Mouse (Mus musculus): ENCODE measurements around the gene Adamts20. TPM values are rescaled to one million over a fixed set of nuclear protein-coding genes. Genes with fewer than 3 reads are reported as not detected.
A peak's percentile ranks its signal among the peaks of the same experiment; 100 is the strongest.

Gene Adamts20
- total and polyA plus RNA-seq, 3 experiments: 2.1 to 3.6 TPM; not detected in 1

DNA sequence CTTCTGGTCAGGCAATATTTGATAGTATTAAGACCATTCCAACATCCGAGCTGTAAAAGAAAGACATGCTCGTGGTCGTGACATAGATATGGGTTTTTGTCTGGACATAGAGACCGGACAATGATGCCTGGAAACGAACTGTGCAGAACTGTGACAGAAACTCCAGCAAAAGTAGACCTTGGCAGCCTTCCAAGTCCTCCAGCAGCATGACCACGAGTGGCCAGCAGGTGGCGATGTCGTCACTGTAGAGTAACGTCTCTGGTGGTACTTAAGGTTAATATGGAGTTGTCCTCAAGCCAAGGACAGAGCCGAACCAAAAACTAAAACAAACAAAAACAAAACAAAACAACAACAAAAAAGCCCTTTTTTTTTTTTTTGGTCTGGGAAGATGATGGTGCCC, 199.6 kb downstream of the Adamts20 start (continued):
- peak; percentile 97 to 99 (median 98) for TF ChIP-seq CTCF (IDR thresholded peaks at IDR 0.05 in 2 of 3, conservative IDR thresholded peaks at IDR 0.05 in 1 of 3; ENCODE audit: control insufficient read depth in 1 of 3, insufficient read depth in 1 of 3, low read depth in 2 of 3, low read length in 3 of 3, poor library complexity in 1 of 3, severe bottlenecking in 1 of 3)
- no peak for TF ChIP-seq HCFC1 (IDR thresholded peaks at IDR 0.05; ENCODE audit: low read depth, low read length)
- peak; percentile 96 for TF ChIP-seq SMC3 (IDR thresholded peaks at IDR 0.05; ENCODE audit: low read depth, low read length)
- no peak for TF ChIP-seq CHD1 (IDR thresholded peaks at IDR 0.05; ENCODE audit: low read depth, low read length)
- no peak for TF ChIP-seq ZMIZ1 (IDR thresholded peaks at IDR 0.05; ENCODE audit: low read depth, low read length)
- TF ChIP-seq TCF12 (IDR thresholded peaks at IDR 0.05; ENCODE audit: low read depth, low read length): no peak
- TF ChIP-seq JUND (IDR thresholded peaks at IDR 0.05; ENCODE audit: low read depth, low read length): 0 out of 2 replicates have a peak, but pooled peaks have one; percentile 20
- no peak for TF ChIP-seq MEF2A (IDR thresholded peaks at IDR 0.05; ENCODE audit: extremely low read depth, insufficient replicate concordance, low read depth, low read length, poor library complexity, severe bottlenecking)
- no peak for TF ChIP-seq TAL1 (IDR thresholded peaks at IDR 0.05; ENCODE audit: low read length)
- TF ChIP-seq CHD2 (IDR thresholded peaks at IDR 0.05; ENCODE audit: low read length): no peak
- no peak for TF ChIP-seq MXI1 (IDR thresholded peaks at IDR 0.05; ENCODE audit: low read depth, low read length)

DNA sequence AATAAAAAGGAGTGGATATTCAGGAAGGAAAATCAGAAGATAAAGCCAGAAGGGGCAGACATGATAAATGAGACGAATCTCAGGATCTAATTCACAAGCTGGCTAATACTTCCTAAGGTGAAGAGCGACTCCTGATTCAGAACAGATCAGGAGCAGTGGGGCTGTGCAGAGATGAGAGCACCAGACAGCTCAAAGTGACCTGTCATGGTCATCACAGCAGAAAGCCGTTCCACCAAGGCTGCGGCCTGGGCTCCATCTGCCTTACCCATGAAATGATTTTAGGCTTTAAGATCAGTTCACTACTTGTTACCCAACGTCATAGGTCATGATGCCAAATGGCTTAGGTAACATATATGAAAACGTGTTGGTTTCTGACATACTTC, 200.7 kb downstream of the Adamts20 start:
- H3K79me2 ChIP-seq (ENCODE audit: control insufficient read depth, insufficient read depth, low read length, poor library complexity): no peaks in the 10 kb centered on the region
- peaks cover 0 to 5% of the 10 kb centered on the region in 2 experiments; a peak in 2 of 4 replicates for H3K36me3 ChIP-seq (ENCODE audit: control insufficient read depth in 1 of 2, insufficient read depth in 2 of 2, low read length in 2 of 2)
- peaks cover 0 to 2% of the 10 kb centered on the region in 2 experiments; a peak in 2 of 4 replicates for H3K27me3 ChIP-seq (ENCODE audit: control insufficient read depth in 1 of 2, insufficient read depth in 2 of 2, low read length in 2 of 2)
- peaks cover 5 to 15% of the 10 kb centered on the region in 2 experiments; a peak in 3 of 4 replicates for H3K4me1 ChIP-seq (ENCODE audit: control insufficient read depth in 1 of 2, insufficient read depth in 2 of 2, low read length in 2 of 2)
- no peak for DNase-seq (ENCODE audit: low read depth, low spot score)
- TF ChIP-seq GATA1 (IDR thresholded peaks at IDR 0.05; ENCODE audit: low read depth, low read length) (peak; percentile 17; the same call in 1 of the 2 replicates), MXI1 (IDR thresholded peaks at IDR 0.05; ENCODE audit: low read depth, low read length) (peak; percentile 12; the same call in 1 of the 2 replicates), JUND (IDR thresholded peaks at IDR 0.05; ENCODE audit: low read depth, low read length) (no peak)
- no peak overlapping the region for H3K27ac ChIP-seq (ENCODE audit: control insufficient read depth, low read depth, low read length)
- no peak overlapping the region for H3K9ac ChIP-seq (ENCODE audit: control insufficient read depth, low read depth, low read length, poor library complexity, severe bottlenecking)
- no peaks in the 10 kb centered on the region for H3K9me3 ChIP-seq (replicated peaks; ENCODE audit: insufficient read depth, low read length)
- no peak overlapping the region for H3K4me3 ChIP-seq (ENCODE audit: control insufficient read depth in 1 of 2, insufficient read depth in 1 of 2, low read depth in 2 of 2, low read length in 2 of 2)

DNA sequence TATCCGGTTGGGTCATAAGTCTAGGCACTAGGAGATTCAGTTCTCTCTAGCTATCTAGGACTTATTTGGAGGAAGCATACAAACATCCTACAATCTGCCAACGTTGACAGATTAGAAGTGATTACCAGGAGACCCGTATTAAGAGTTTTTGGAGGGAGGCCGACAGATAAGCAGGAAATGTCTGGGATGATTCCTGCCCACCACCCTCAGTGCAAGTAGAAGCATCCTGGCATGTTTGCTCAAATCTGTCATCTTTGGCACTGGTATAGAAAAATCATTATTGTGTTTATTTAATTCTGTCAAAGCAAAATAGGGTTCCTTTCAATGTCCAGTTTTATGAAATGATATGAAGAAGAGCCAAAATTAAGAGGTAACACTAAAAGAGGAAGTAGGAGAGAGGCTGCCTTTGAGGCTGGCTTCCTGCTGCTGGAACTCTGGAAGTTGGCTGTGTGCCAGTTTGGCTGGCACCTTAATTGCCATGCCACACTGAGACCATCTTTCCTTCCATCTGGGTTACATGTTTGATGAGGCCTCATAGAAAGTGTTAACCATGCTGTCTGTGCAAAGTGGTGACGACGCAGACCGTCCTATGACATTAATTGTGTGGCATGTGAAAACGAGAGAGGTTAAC, 201.2 kb downstream of the Adamts20 start:
- Histone ChIP-seq H3K36me3 (ENCODE audit: control insufficient read depth in 1 of 2, insufficient read depth in 2 of 2, low read length in 2 of 2) (peaks cover 0 to 5% of the 10 kb centered on the region in 2 experiments; a peak in 2 of 4 replicates), H3K9ac (ENCODE audit: control insufficient read depth, low read depth, low read length, poor library complexity, severe bottlenecking) (no peak overlapping the region), H3K4me1 (ENCODE audit: control insufficient read depth in 1 of 2, insufficient read depth in 2 of 2, low read length in 2 of 2) (peaks cover 5 to 15% of the 10 kb centered on the region in 2 experiments; a peak in 3 of 4 replicates), H3K79me2 (ENCODE audit: control insufficient read depth, insufficient read depth, low read length, poor library complexity) (no peaks in the 10 kb centered on the region), H3K27me3 (ENCODE audit: control insufficient read depth in 1 of 2, insufficient read depth in 2 of 2, low read length in 2 of 2) (peaks cover 0 to 2% of the 10 kb centered on the region in 2 experiments; a peak in 2 of 4 replicates), H3K27ac (ENCODE audit: control insufficient read depth, low read depth, low read length) (no peak overlapping the region), H3K4me3 (ENCODE audit: control insufficient read depth in 1 of 2, insufficient read depth in 1 of 2, low read depth in 2 of 2, low read length in 2 of 2) (no peak overlapping the region), H3K9me3 (replicated peaks; ENCODE audit: insufficient read depth, low read length) (no peaks in the 10 kb centered on the region)
- DNase-seq (ENCODE audit: low read depth, low spot score): peak; percentile 86
- no peak for TF ChIP-seq GABPA (IDR thresholded peaks at IDR 0.05; ENCODE audit: low read depth, low read length)
- peak; percentile 25; the same call in 1 of the 2 replicates for TF ChIP-seq MYC (IDR thresholded peaks at IDR 0.05; ENCODE audit: low read depth, low read length)
- TF ChIP-seq MAZ (IDR thresholded peaks at IDR 0.05; ENCODE audit: low read depth, low read length): no peak
- no peak for TF ChIP-seq TCF12 (IDR thresholded peaks at IDR 0.05; ENCODE audit: low read depth, low read length)
- TF ChIP-seq CTCF (IDR thresholded peaks at IDR 0.05 in 2 of 3, conservative IDR thresholded peaks at IDR 0.05 in 1 of 3; ENCODE audit: control insufficient read depth in 1 of 3, insufficient read depth in 1 of 3, low read depth in 2 of 3, low read length in 3 of 3, poor library complexity in 1 of 3, severe bottlenecking in 1 of 3): no peak
- no peak for TF ChIP-seq HCFC1 (IDR thresholded peaks at IDR 0.05; ENCODE audit: low read depth, low read length)
- no peak for TF ChIP-seq BHLHE40 (IDR thresholded peaks at IDR 0.05; ENCODE audit: borderline replicate concordance, low read depth, low read length)
- TF ChIP-seq UBTF (IDR thresholded peaks at IDR 0.05; ENCODE audit: borderline replicate concordance, insufficient read depth, low read depth, low read length): no peak
- TF ChIP-seq EP300 (IDR thresholded peaks at IDR 0.05; ENCODE audit: low read depth in 1 of 2, low read length in 2 of 2): peak in 1 of 2 experiments; percentile 77; a peak in 1 of 4 replicates
- no peak for TF ChIP-seq TAL1 (IDR thresholded peaks at IDR 0.05; ENCODE audit: low read length)
- TF ChIP-seq MEF2A (IDR thresholded peaks at IDR 0.05; ENCODE audit: extremely low read depth, insufficient replicate concordance, low read depth, low read length, poor library complexity, severe bottlenecking): no peak
- peak; percentile 40; the same call in 1 of the 2 replicates for TF ChIP-seq MXI1 (IDR thresholded peaks at IDR 0.05; ENCODE audit: low read depth, low read length)
- no peak for TF ChIP-seq CHD2 (IDR thresholded peaks at IDR 0.05; ENCODE audit: low read length)
- TF ChIP-seq NELFE (IDR thresholded peaks at IDR 0.05; ENCODE audit: low read depth, low read length): no peak
- no peak for TF ChIP-seq E2F4 (IDR thresholded peaks at IDR 0.05; ENCODE audit: borderline replicate concordance, low read depth, low read length)
- TF ChIP-seq KAT2A (conservative IDR thresholded peaks at IDR 0.05; ENCODE audit: low read depth, low read length): no peak
- no peak for TF ChIP-seq RAD21 (IDR thresholded peaks at IDR 0.05; ENCODE audit: low read depth, low read length)
- peak; percentile 45; the same call in 1 of the 2 replicates for TF ChIP-seq SIN3A (IDR thresholded peaks at IDR 0.05; ENCODE audit: low read length)
- TF ChIP-seq MYB (IDR thresholded peaks at IDR 0.05; ENCODE audit: low read depth, low read length): no peak
- TF ChIP-seq ZC3H11A (IDR thresholded peaks at IDR 0.05; ENCODE audit: low read depth, low read length): no peak
- TF ChIP-seq SMC3 (IDR thresholded peaks at IDR 0.05; ENCODE audit: low read depth, low read length): 0 out of 2 replicates have a peak, but pooled peaks have one; percentile 1

All from MEL (cell line).